Mouse (Mus musculus) lung, postnatal 0 days (tissue): Measurements from ENCODE around the gene Elovl1.

Experiments
- CTCF ChIP-seq: IDR thresholded peaks from 2 replicates; pipeline ENCODE4 v1.5.1; 2016; ENCODE audit warnings: antibody characterized with exemption, mild to moderate bottlenecking
- EP300 ChIP-seq: IDR thresholded peaks from 2 replicates; pipeline ENCODE4 v1.6.1; 2016; ENCODE audit warnings: antibody characterized with exemption, mild to moderate bottlenecking, control low read depth

GRCm38 (mm10) chr4:118387316-118387715, 40.6 kb upstream of the Elovl1 start:
- TF ChIP-seq CTCF = no peak
- no peak for TF ChIP-seq EP300
